Mouse (Mus musculus) retina, postnatal 1 day (tissue): Measurements from ENCODE around the gene Tmem11.
"Not testable (repeated sequence)": the region's sequence is repeated elsewhere in the genome, so short reads cannot be mapped to it uniquely, and the experiment has no call there.

Experiments
- DNase-seq: peaks from one replicate; pipeline ENCODE4 v3.0.0-alpha.2; 2012

The Tmem11 gene

DNA sequence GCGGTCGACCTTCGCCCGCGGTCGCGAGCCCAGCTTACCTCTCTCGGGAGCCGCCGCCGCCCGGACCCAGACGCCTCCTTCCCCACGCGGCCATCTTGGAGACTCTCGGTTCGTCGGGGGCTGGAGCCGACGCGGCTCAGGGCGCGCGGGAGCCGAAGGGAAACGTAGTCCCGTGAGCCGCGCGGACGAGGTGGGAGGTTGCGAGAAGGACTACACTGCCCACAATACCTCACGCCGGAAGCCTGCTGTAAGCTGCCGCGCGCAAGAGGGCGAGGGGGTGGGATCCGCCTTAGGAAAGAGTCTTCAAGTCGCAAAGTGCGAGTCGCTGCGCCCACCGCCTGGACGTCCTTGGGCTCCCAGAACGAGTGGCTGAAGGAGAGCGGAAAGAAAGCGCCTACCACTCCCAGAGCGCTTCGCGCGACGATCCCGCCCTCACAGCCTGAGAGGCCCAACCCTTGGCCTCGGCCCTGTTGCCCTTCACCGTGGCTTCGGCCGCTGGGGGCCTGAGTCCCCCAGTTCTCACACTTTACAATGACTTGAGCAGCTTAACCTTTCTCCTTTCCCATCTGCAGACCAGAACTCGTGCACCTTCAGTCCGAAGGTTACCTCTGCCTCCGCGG lies at the start of gene Tmem11:
Tmem11 (minus strand) TSS at position 598 of the 620 bp plus-strand sequence.
- peak; percentile 99 for DNase-seq

DNA sequence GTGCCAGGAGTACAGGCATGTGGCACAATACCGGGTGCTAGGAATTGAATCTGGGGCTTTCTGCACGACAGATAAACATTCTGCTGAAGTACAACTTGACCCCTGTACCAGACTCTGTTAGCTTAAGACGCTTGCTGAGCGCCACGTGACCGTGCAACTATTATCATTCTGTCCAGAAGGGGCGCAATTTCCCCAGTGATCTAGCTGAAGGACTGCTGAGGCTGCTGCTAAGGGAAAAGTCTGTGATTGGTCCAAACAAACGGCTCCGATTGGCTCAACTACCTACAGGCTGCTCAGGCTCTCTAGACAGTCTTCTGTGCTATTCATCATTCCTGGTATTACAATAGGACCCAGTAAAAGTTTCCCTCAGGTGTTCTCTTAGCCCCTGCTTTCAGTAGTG lies 48.2 kb upstream of the Tmem11 start:
- peak; percentile 96 for DNase-seq

DNA sequence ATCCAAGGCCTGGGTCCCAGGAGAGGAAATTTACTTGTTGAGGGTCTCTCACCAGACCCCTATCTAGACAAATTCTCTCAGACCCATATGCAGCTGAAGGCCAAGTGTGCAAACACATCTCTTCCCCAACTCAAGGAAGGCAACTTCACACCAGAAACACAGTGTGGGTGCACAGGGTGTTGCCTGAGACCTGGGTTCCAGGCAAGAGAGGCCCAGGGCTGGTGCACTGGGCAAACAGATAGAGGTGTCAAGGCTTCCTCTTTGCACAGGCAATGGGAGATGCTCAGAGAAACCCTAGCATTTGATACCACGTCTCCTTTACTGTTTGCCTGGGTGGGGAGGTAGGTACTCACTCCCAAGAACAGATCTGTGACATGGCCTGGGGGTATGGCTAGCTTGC lies 45.9 kb upstream of the Tmem11 start:
- DNase-seq: no peak

DNA sequence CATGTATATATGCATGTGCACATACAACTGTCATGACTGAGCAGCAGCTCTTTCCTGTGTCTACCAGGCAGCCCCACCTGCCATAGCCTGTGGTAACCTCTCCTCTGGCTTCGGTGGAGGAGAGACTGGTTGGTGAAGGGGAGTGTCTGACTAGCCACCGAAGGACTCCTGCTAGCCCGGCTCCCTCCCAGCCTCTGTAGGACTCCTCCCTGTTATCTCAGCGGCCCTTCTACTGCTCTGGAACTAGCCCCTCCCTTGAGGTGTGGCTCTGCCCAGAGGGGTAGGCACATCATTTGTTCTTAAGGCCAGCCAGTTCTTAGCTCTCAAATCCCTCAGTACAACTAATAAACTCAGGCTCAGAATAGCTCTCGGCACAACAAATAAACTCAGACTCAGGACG lies 45.4 kb upstream of the Tmem11 start:
- no peak for DNase-seq

DNA sequence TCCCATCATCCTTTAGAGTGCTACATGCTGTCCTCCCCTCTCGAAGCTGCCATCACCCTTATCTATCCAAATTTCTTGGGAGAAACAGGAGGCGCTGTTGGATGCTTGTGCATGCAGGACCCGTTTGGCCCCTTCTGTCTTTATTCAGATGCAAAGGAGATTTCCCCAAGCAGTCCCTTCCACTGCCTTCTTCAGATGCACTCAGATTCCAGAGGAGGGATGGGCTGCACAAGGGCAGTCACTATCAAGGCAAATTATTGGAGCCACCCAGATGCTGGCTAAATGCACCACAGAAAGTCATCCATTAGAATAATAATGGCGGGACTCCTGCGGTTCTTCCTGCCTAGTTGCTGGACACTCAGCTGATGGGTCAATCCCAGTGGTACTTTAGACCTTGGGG lies 43.9 kb upstream of the Tmem11 start:
- no peak for DNase-seq

DNA sequence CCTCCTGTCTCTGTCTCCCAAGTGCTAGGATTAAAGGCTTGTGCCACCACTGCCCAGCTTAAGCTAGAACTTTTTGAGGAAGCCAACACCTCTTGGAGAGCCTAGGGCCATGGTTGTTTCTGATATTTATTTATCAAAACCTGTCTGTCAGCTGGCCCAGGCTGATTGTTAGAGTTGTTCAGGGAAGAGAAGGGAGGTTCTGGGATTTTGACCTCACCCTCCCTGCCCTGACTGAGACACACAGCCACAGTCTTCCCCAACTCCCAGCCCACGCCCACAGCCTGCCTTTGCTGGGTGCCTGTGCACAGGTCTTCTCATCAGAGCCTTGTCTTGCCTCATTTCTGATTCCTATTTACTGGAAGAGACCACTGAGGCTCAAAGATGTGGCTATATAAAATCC lies 43.1 kb upstream of the Tmem11 start:
- no peak for DNase-seq

DNA sequence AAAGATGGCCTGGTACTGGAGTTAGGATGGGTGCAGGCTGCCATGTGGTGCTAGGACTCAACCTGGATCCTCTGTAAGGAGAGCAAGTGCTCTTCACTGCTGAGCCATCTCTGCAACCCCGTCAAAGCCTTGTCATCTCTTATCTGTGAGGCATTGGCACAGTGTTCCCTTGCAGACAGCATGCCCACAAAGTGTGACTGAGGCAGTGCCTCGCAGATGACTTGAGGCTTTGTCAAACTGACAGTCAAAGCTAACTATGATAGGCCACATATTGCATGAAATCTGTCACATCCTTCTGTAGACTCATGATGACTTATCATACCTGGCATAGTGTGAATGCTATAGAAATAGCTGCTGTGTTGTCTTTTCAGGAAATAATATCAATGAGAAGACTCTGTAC lies 40.9 kb upstream of the Tmem11 start:
- DNase-seq: no peak

DNA sequence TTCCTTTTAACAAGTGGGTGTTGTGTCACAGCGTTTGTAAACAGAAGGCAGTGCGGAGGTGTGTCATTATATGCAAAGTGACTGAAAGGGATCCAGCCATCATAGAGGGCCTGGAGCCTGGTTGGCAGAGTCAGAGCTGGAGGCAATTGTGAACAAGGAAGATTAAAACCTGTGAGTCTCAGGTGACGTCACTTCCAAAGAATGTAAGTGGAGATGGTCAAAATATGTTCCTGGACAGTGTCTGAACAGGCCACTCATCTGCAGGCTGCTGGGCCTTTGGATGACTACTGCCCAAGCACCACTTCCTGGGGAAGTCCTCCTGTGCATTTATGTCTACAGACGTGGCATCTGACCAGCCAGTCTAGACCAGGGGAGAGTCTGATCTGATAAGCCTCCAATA lies 36.1 kb upstream of the Tmem11 start:
- no peak for DNase-seq

DNA sequence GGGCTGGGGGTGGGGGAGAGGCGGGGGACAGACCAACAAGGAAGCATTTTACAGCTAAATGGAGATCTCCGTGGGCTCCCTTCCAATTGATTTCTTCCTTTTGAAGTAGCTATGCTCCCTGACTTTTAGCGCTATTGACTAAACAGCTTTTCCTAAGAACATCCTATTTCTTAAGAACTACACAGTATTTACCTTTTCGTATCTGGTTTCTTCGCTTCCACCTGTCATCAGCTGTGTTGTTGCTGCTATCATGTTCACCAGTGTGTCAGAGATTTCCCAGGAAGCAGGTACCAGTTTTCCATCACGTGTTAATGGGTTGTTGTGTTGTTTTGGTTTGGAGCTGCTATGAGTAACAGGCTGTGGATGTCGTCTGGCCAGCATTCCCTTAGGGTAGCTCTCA lies 35.4 kb upstream of the Tmem11 start, which contains the start of gene Natd1:
Natd1 (minus strand) TSS at position 260 of the 400 bp plus-strand sequence.
- no peak for DNase-seq

DNA sequence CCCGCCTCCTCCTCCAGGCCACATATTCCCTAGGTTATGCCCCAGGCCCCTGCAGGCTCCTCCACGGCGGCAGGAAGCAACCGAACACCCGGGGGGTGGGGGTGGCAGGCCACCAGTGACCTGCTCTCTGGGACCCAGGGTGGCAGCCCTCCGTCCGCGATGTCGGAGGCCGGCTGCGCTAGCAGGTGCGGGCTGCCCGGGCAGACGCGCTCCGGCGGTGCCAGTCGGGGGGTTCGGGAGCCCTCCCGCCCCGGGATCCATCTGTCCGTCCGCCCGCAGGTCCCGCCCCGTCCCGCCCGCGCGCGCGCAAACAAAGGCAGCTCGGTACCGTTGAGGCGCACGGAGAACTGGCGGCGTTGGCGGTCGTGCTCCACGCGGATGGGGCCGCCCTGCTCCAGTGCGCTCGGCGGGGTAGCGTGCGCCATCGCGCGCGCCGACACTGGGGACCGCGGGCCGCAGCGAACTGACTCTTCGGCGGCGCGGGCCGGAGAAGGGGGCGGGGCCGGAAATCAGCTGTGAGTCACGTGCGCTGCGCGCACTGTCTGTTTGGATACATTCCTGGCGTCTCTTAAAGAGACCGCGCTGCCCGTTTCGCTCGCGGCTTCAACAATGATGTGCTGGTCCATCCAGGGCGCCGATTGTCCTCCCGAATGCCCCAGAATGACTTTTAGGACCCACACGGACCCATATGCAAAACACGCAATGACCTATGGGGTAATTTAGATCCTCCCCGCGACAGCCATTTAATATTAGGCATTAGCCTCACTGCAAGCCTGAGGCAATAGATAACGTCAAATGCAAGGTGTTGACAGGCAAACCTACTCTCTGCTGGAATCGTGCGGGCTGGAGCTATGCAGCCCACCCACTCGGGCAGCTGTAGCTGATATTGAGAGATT lies 34.5 kb upstream of the Tmem11 start:
- DNase-seq: peak; percentile 95

DNA sequence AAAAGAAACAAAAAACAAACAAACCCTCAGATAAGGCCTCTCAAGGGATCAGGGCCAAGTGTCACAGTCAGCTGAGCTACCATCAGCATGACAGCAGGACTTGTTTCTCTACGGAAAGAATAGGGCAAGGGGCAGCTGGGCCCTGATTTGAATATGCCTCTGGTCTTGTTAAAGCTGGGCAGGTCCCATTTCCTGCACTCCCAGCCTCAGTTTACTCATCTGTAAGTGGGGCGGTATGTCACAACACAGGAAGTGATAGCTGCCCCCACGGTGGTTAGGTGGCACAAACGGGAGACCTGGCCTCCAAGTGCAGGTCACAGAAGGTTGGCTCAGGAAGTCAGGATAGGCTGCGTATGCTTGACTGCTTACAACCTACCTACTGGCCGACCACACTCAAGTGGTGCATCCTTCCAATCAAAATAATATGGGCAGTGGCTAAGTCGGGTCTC lies 33.5 kb upstream of the Tmem11 start:
- DNase-seq: peak; percentile 9

DNA sequence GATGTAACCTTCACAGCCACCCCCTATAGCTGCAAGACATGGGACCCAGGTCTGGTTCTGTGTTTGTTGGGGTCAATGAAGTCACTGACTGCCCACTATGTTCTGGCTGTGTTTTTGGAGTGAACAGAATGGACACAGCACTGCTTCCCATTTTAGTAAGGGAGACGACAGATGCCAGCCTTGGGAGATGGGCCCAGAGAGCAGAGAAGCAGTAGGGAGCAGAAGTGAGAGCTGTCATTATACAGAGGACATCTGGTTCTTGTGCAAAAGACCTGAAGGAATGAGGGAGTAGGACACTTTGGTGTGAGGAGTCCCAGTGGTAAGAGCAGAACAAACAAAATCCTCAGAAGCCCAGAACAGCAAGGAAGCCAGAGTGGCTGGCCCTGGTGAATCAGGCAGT lies 30.6 kb upstream of the Tmem11 start:
- DNase-seq: no peak

DNA sequence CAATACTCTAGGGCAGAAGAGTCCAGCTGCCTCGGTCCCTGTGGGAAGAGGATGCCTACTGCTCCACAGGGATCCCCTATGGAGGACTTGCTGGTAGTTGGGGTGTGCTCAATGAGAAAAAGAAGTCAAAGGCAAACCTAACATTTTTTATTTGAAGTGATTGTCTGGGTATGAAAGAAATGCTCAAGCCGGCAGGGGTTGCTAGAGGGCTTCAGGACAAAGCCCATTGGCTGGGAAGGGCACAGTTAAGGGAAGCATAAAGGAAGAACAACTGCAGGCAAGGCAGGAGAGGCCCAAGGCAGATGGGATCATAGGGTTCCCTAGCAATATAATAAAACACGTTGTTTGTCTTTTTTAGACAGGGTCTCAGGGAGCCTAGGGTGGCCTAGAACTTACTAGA lies 29.0 kb upstream of the Tmem11 start:
- DNase-seq: no peak

DNA sequence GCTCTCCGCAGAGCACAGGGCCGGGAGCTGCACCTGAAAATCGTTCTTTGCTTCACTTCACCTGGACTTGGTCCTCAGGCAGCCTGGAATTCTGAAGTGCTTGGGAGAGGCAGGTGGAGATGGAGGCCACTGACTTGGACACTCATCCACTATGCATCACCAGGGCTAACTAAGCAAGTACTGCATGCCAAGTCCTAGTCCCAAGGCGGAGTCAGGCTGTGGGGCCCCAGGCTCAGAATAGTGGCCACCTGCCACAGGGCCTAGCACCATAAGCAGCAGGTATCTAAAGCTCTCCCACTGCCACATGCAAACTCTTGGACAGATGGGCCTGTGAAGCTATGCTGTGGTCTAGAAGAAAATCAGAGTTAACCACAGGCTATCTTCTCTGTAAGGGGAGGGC lies 27.4 kb upstream of the Tmem11 start:
- DNase-seq: no peak

DNA sequence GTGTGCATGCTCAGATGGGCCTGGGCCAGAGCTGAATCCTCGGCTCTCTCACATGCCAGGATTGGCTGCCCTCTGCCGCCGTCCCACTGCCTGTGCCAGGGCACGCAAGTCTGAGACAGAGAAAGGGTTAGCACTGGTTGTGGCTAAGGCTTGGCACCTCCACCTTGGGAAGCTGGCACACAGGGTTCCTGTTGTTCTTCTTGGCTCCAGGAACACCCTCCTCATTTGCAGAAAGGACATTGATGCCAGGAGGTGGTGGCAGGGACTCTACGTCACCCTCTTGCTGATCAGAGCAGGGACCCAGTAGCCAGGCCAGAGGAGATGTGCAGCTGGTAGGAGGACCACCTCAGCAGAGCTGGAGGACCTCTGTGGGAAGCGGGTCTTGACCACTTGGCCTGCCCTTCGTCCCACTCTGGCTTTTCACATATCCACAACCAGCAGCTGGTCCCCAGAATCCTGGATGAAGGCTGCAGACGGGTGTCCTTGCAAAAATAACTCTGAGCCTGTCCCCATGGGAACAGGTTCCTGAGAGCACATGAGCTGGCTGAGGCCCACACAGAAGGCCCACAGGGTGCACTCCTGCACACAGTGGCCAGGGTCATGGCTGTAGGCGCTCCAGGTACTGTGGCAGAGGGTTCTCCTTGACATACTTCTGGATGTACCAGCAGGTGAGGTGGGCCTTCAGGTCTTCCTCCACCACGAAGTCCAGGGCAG lies 26.5 kb upstream of the Tmem11 start:
- DNase-seq: no peak

DNA sequence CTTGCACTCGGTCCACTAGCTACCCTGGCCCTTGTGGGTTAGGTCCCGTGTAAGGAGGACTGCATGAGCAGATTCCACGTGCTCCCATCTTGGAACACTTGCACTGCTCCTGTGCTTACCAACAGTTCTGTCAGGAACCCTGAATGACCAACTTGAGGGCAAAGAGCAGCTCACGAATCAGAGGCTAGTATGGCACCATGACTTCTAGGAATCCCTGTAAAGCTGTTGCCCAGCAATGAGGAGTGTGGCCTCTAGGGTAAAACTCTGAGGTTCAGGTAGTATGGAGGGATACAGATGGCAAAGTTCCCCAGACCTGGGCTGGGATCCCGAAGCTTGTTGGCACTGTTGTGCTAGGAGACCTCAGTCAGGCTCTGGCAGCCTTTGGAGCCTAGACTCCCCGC lies 24.6 kb upstream of the Tmem11 start:
- no peak for DNase-seq

DNA sequence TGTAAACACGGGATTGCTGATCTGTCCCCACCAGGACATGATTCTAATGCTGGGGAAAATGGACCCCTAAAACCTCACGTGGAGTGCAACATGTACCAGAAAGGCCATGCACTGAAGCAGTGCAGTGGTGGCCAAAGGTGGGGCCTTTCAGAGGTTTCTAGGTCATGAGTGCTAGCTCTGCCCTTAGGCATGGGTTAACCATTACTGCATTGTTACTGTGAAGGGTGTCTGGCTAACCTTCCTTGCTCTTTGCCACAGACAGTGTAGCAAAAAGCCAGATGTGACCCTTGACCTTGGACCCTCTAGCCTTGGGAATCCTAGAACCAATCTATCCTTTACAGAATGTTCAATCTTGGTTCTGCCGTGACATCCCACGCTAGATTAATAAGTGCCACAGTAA lies 23.4 kb upstream of the Tmem11 start:
- no peak for DNase-seq

DNA sequence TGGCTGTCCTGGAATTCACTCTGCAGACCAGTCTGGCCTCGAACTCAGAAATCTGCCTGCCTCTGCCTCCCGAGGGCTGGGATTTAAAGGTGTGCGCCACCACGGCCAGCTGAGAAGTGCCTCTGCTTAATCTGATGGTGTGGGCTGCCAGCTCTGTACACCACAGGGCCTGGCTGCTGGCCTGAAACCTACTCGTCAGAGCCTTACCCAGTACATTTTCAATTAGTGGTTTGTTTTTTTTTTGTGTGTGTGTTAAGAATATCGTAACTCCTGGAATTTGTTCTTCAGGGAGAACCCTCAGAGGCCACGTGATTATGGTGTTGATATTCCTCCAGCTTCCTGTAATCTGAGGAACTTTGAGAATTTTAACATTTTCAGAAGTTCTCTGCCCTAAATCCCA lies 22.9 kb upstream of the Tmem11 start:
- no peak for DNase-seq

DNA sequence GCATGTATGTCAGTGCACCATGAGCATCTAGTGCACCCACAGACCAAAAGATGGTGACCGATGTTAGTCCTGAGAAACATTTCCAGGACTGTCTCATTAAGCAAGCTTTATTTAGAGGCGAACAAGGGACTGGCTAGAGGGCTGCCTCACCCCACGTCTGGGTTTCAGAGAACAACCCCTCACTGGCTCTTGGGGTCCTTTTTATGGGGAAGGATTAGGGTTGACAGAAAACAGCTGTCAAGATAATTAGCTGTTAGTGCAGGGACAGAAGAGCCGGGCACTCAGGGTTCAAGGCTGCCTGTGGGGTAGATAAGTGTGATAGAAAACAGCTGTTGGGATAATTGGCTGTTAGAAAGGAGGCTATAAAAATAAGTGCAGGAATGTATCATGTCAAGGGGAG lies 16.8 kb upstream of the Tmem11 start:
- peak; percentile 26 for DNase-seq

DNA sequence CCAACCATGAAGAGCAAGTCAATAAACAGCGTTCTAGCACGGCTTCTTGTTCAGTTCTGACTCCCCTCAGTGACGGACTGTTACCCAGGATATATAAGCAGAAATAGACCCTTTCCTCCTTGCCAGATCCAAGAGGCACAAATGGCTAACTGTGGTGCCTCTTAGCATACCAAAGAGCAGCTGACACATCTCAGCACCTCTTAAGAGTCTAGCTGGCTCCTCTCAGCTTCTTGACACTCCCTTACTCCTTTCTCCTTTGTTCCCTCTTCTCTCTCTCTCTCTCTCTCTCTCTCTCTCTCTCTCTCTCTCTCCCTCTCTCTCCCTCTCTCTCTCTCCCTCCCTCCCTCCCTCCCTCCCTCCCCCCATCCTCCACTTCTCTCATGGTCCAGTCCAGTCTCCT lies 11.7 kb upstream of the Tmem11 start:
- no peak for DNase-seq

DNA sequence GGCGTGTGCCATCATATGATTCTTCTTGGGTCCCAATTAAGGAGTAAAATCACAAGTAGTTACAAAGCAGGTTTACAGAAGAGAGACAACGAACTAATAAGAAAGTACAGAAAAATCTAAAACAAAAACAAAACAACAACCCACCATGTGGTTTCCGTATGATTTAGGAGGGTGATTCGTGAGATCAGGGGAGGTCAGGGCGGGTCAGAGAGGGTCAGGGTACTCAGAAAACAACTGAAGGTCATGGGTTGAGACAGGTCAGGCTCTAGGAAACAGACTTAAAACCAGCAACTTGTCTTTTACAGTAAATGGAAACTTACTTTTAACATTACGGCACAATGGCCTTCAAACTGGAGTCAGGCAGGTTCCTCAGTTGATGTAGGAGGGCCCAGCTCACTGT lies 11.2 kb upstream of the Tmem11 start:
- no peak for DNase-seq

DNA sequence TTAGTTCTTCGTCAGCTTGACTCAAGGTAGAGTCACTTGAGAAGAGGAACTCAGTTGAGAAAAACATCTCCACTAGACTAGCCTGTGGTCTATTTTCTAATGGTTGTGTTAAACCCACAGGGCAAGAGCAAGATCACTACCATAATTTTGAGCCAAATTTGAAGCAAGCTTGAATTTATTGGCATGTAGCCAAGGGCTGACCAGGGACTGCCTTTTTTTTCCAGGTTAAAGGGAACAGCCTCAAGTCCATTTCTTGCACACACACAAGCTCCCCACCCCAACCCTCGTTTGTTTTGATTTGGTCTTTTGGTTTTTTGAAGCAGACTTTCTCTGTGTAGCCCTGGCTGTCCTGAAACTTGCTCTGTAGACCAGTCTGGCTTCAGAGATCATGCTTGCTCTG lies 10.8 kb upstream of the Tmem11 start:
- DNase-seq: no peak

DNA sequence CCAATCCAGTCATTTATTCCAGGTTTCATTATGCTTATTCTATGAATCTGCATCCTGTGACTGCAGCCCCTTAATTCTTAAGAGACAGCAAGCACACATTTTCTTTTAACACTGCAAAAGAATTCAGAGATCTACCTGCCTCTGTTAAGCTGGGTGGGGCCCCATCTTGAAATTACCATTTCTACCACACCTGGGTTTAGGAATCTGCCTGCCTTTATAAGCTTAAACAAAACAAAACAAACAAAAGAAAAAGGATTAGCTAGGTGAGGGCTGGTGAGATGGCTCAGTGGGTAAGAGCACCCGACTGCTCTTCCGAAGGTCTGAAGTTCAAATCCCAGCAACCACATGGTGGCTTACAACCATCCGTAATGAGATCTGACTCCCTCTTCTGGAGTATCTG lies 7.9 kb upstream of the Tmem11 start:
- DNase-seq: not testable (repeated sequence)

DNA sequence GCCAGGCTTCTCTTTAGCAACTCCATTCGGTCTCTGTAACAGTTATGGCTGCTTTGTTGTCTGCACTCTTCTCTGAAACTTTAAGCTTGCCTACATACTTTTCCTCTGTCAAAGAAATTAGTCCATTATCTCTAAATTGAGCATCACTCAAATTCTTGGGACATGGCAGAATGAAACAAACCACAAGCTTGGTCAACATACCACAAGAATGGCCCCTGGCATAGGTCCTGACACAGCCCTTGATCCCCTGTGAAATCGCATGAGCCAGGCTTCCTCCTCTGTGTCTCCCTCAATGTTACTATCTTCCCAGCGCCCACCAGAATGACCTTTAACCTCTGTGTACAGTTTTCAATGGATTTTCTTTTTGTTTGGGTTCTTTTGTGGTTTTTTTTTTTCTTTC lies 3.3 kb upstream of the Tmem11 start:
- no peak for DNase-seq
